Mouse (Mus musculus): Measurements from ENCODE around the gene Ubl4b.

Gene Ubl4b

GRCm38 (mm10) chr3:107520931-107521330 is 33.9 kb downstream of the Ubl4b start:
- DNase-seq (ENCODE audit: low read depth, low spot score), result no peak

GRCm38 (mm10) chr3:107517631-107518108 is 37.2 kb downstream of the Ubl4b start, which contains the start of gene Slc6a17:
Gene Slc6a17 (minus strand): TSS chr3:107518018.
- no peak for DNase-seq (ENCODE audit: low read depth, low spot score)

GRCm38 (mm10) chr3:107516776-107517630 is 37.9 kb downstream of the Ubl4b start:
- DNase-seq (ENCODE audit: low read depth, low spot score), result no peak

- no peak for DNase-seq (ENCODE audit: low read depth, low spot score)
Observed at GRCm38 (mm10) chr3:107515989-107516388, 38.9 kb downstream of the Ubl4b start.

GRCm38 (mm10) chr3:107511416-107511815 is 43.5 kb downstream of the Ubl4b start:
- DNase-seq (ENCODE audit: low read depth, low spot score), result no peak

- no peak for DNase-seq (ENCODE audit: low read depth, low spot score)
Observed at GRCm38 (mm10) chr3:107508696-107509095, 46.2 kb downstream of the Ubl4b start.

GRCm38 (mm10) chr3:107507966-107508365 is 46.9 kb downstream of the Ubl4b start:
- no peak for DNase-seq (ENCODE audit: low read depth, low spot score)

- DNase-seq (ENCODE audit: low read depth, low spot score), result no peak
Observed at GRCm38 (mm10) chr3:107506531-107506930, 48.3 kb downstream of the Ubl4b start.

GRCm38 (mm10) chr3:107505464-107506367 is 49.2 kb downstream of the Ubl4b start:
- DNase-seq (ENCODE audit: low read depth, low spot score), result no peak

GRCm38 (mm10) chr3:107504542-107504941 is 50.3 kb downstream of the Ubl4b start:
- DNase-seq (ENCODE audit: low read depth, low spot score), result no peak

GRCm38 (mm10) chr3:107503716-107504115 is 51.2 kb downstream of the Ubl4b start:
- no peak for DNase-seq (ENCODE audit: low read depth, low spot score)

All from A20 (cell line).